Mouse (Mus musculus) kidney, postnatal 14 days (tissue): ENCODE measurements around the gene Aif1.
A peak's percentile ranks its signal among the peaks of the same experiment; 100 is the strongest.

Experiments
- DNase-seq: peaks from one replicate; pipeline ENCODE4 v3.0.0; 2022; ENCODE audit warnings: mixed read lengths

Gene Aif1

GRCm38 (mm10) chr17:35175968-35176367 lies at the start of gene Aif1:
TSS of gene Aif1 (minus strand) at chr17:35176068.
- no peak for DNase-seq

GRCm38 (mm10) chr17:35225456-35225855 lies 49.6 kb upstream of the Aif1 start:
- DNase-seq: no peak

- no peak for DNase-seq
Observed at GRCm38 (mm10) chr17:35224641-35225040, 48.8 kb upstream of the Aif1 start.

GRCm38 (mm10) chr17:35222299-35222698 lies 46.4 kb upstream of the Aif1 start:
- peak; percentile 28 for DNase-seq

GRCm38 (mm10) chr17:35220156-35220952 lies 44.5 kb upstream of the Aif1 start, which contains the start of gene Gm16181:
TSS of gene Gm16181 (plus strand) at chr17:35220834.
- DNase-seq: peak; percentile 71

- no peak for DNase-seq
Observed at GRCm38 (mm10) chr17:35219601-35220041, 43.8 kb upstream of the Aif1 start.

- peak; percentile 63 for DNase-seq
Observed at GRCm38 (mm10) chr17:35218516-35219193, 42.8 kb upstream of the Aif1 start.

GRCm38 (mm10) chr17:35213071-35213470 lies 37.2 kb upstream of the Aif1 start:
- no peak for DNase-seq

GRCm38 (mm10) chr17:35210593-35210992 lies 34.7 kb upstream of the Aif1 start:
- no peak for DNase-seq

GRCm38 (mm10) chr17:35209785-35210535 lies 34.1 kb upstream of the Aif1 start:
- DNase-seq: no peak

GRCm38 (mm10) chr17:35205380-35205769 lies 29.5 kb upstream of the Aif1 start:
- DNase-seq: no peak

- DNase-seq: no peak
Observed at GRCm38 (mm10) chr17:35204494-35205379, 28.9 kb upstream of the Aif1 start, which contains the start of gene Lta. TSS of gene Lta (minus strand) at chr17:35205351.

GRCm38 (mm10) chr17:35202442-35202841 lies 26.6 kb upstream of the Aif1 start:
- no peak for DNase-seq

- peak; percentile 54 for DNase-seq
Observed at GRCm38 (mm10) chr17:35201787-35202186, 25.9 kb upstream of the Aif1 start, which contains the start of gene Tnf. TSS of gene Tnf (minus strand) at chr17:35202007.

GRCm38 (mm10) chr17:35201128-35201527 lies 25.3 kb upstream of the Aif1 start:
- no peak for DNase-seq

GRCm38 (mm10) chr17:35200398-35200797 lies 24.5 kb upstream of the Aif1 start:
- no peak for DNase-seq

GRCm38 (mm10) chr17:35198946-35199345 lies 23.1 kb upstream of the Aif1 start:
- DNase-seq: no peak

GRCm38 (mm10) chr17:35198029-35198428 lies 22.2 kb upstream of the Aif1 start:
- no peak for DNase-seq

- no peak for DNase-seq
Observed at GRCm38 (mm10) chr17:35197126-35197525, 21.3 kb upstream of the Aif1 start.

GRCm38 (mm10) chr17:35196321-35196641 lies 20.4 kb upstream of the Aif1 start:
- no peak for DNase-seq

- peak; percentile 84 for DNase-seq
Observed at GRCm38 (mm10) chr17:35195631-35196320, 19.9 kb upstream of the Aif1 start.
